Mouse (Mus musculus): Measurements from ENCODE around the gene Msl1. TPM values are rescaled to one million over a fixed set of nuclear protein-coding genes. Genes with fewer than 3 reads are reported as not detected.
A peak's percentile ranks its signal among the peaks of the same experiment; 100 is the strongest.

Msl1 gene
- 112 and 123 TPM in 2 replicates for polyA plus RNA-seq (2012; rRNA removed)

- DNase-seq (ENCODE audit: extremely low spot score in 1 of 2, low spot score in 1 of 2) = peak in 1 of 2 experiments; percentile 88
These were observed at the start of gene Msl1 for GRCm38 (mm10) chr11:98795015-98795713. Gene Msl1, plus strand, starts transcription at chr11:98795516.

- no peak for DNase-seq (ENCODE audit: extremely low spot score in 1 of 2, low spot score in 1 of 2)
These were observed 49.1 kb upstream of the Msl1 start for GRCm38 (mm10) chr11:98745932-98746853.

GRCm38 (mm10) chr11:98746855-98747693 lies 48.2 kb upstream of the Msl1 start:
- DNase-seq (ENCODE audit: extremely low spot score in 1 of 2, low spot score in 1 of 2) = peak; percentile 96

GRCm38 (mm10) chr11:98747804-98748505 lies 47.4 kb upstream of the Msl1 start:
- DNase-seq (ENCODE audit: extremely low spot score in 1 of 2, low spot score in 1 of 2) = no peak

- DNase-seq (ENCODE audit: extremely low spot score in 1 of 2, low spot score in 1 of 2) = no peak
These were observed 46.6 kb upstream of the Msl1 start for GRCm38 (mm10) chr11:98748506-98749416.

- no peak for DNase-seq (ENCODE audit: extremely low spot score in 1 of 2, low spot score in 1 of 2)
These were observed 45.6 kb upstream of the Msl1 start for GRCm38 (mm10) chr11:98749716-98750115.

- DNase-seq (ENCODE audit: extremely low spot score in 1 of 2, low spot score in 1 of 2) = no peak
These were observed 44.7 kb upstream of the Msl1 start for GRCm38 (mm10) chr11:98750351-98751201.

- no peak for DNase-seq (ENCODE audit: extremely low spot score in 1 of 2, low spot score in 1 of 2)
These were observed 44.0 kb upstream of the Msl1 start for GRCm38 (mm10) chr11:98751221-98751782.

GRCm38 (mm10) chr11:98752562-98753140 lies 42.7 kb upstream of the Msl1 start:
- DNase-seq (ENCODE audit: extremely low spot score in 1 of 2, low spot score in 1 of 2) = no peak

- no peak for DNase-seq (ENCODE audit: extremely low spot score in 1 of 2, low spot score in 1 of 2)
These were observed 42.1 kb upstream of the Msl1 start for GRCm38 (mm10) chr11:98753264-98753663.

- no peak for DNase-seq (ENCODE audit: extremely low spot score in 1 of 2, low spot score in 1 of 2)
These were observed 41.1 kb upstream of the Msl1 start for GRCm38 (mm10) chr11:98754151-98754620.

- no peak for DNase-seq (ENCODE audit: extremely low spot score in 1 of 2, low spot score in 1 of 2)
These were observed 40.6 kb upstream of the Msl1 start for GRCm38 (mm10) chr11:98754621-98755181.

- no peak for DNase-seq (ENCODE audit: extremely low spot score in 1 of 2, low spot score in 1 of 2)
These were observed 39.5 kb upstream of the Msl1 start for GRCm38 (mm10) chr11:98755726-98756380.

GRCm38 (mm10) chr11:98756711-98757110 lies 38.6 kb upstream of the Msl1 start:
- DNase-seq (ENCODE audit: extremely low spot score in 1 of 2, low spot score in 1 of 2) = no peak

GRCm38 (mm10) chr11:98761939-98762338 lies 33.4 kb upstream of the Msl1 start:
- no peak for DNase-seq (ENCODE audit: extremely low spot score in 1 of 2, low spot score in 1 of 2)

GRCm38 (mm10) chr11:98762756-98763501 lies 32.4 kb upstream of the Msl1 start:
- DNase-seq (ENCODE audit: extremely low spot score in 1 of 2, low spot score in 1 of 2) = peak; percentile 81 to 85

Data from frontal cortex, adult 2 months (tissue).